Mouse (Mus musculus): ENCODE measurements around the gene Mroh9. TPM values are rescaled to one million over a fixed set of nuclear protein-coding genes. Genes with fewer than 3 reads are reported as not detected.

The Mroh9 gene
- polyA plus RNA-seq, 1 experiment = not detected

DNA sequence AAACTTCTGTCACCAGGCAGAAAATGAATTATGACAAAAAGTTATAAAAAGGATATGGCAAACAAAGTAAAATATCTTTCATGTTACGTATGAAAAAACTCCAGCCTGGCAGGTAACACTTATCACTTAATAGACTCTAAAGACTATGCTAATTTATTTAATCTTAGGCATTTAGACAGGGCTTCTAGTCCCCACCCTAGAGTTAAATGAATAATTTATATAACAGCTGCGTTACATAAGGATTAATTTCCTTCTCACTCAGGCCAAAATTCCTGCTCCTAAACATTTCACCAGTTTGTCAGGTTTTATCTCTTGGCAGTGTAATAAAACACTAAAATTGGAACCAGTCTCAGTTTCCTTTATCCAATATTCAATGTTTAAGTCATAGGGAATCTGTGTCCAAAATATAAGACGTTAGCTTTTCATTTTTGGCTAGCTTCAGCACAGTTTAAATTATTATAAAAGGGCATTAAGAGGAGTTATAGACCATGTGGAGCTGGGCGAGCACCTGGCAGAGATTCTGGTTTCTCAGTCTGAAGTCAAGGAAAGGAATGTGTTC lies 84.1 kb downstream of the Mroh9 start:
- H3K79me2 ChIP-seq (ENCODE audit: control insufficient read depth, insufficient read depth) = no peaks in the 10 kb centered on the region
- TF ChIP-seq CTCF (IDR thresholded peaks at IDR 0.05; ENCODE audit: control insufficient read depth, insufficient read depth, insufficient read length) (no peak), FOSL1 (IDR thresholded peaks at IDR 0.05; ENCODE audit: insufficient read depth, low read length, poor library complexity, severe bottlenecking) (no peak), USF1 (IDR thresholded peaks at IDR 0.05; ENCODE audit: low read depth) (no peak), MYOG (IDR thresholded peaks at IDR 0.05; ENCODE audit: control insufficient read depth, extremely low read depth, insufficient read length) (no peak)
- no peak overlapping the region for H3K4me3 ChIP-seq (ENCODE audit: insufficient read depth, poor library complexity, severe bottlenecking)
- H3ac ChIP-seq (ENCODE audit: control insufficient read depth, insufficient read length, low read depth) = no peak overlapping the region
- H3K27me3 ChIP-seq (ENCODE audit: control insufficient read depth, insufficient read depth, insufficient read length) = peaks cover 2% of the 10 kb centered on the region
- H3K79me3 ChIP-seq (ENCODE audit: low read depth) = no peaks in the 10 kb centered on the region
- no peaks in the 10 kb centered on the region for H3K36me3 ChIP-seq (ENCODE audit: control insufficient read depth, insufficient read depth)

DNA sequence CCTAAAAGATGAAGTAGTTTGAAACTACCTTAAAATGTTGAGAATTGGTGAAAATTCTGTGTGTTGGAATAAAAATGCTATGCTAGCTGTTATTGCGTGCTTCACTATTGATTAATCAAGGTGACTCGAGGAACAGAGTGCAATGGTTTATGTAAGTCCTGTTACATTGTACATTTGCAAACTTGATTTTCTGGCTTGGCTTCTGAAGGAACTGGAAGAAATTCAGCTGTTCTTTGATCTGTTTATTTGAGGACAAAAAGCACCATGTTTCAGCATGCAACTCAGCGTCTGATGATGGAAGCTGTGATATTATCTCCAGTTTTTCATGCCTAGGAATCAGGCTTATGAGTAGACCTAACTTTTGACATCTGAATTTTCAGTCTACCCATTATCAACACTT lies 97.9 kb downstream of the Mroh9 start:
- Histone ChIP-seq H3K4me3 (ENCODE audit: insufficient read depth, poor library complexity, severe bottlenecking) (no peak overlapping the region), H3K79me3 (ENCODE audit: low read depth) (no peaks in the 10 kb centered on the region), H3ac (ENCODE audit: control insufficient read depth, insufficient read length, low read depth) (no peak overlapping the region), H3K79me2 (ENCODE audit: control insufficient read depth, insufficient read depth) (no peaks in the 10 kb centered on the region), H3K36me3 (ENCODE audit: control insufficient read depth, insufficient read depth) (no peaks in the 10 kb centered on the region), H3K27me3 (ENCODE audit: control insufficient read depth, insufficient read depth, insufficient read length) (no peaks in the 10 kb centered on the region)
- TF ChIP-seq CTCF (IDR thresholded peaks at IDR 0.05; ENCODE audit: control insufficient read depth, insufficient read depth, insufficient read length) (no peak), FOSL1 (IDR thresholded peaks at IDR 0.05; ENCODE audit: insufficient read depth, low read length, poor library complexity, severe bottlenecking) (no peak), MYOD1 (IDR thresholded peaks at IDR 0.05; ENCODE audit: control insufficient read depth, insufficient read length, low read depth) (no peak), USF1 (IDR thresholded peaks at IDR 0.05; ENCODE audit: low read depth) (no peak), MAX (IDR thresholded peaks at IDR 0.05) (no peak), CEBPB (IDR thresholded peaks at IDR 0.05; ENCODE audit: low read depth) (no peak)

DNA sequence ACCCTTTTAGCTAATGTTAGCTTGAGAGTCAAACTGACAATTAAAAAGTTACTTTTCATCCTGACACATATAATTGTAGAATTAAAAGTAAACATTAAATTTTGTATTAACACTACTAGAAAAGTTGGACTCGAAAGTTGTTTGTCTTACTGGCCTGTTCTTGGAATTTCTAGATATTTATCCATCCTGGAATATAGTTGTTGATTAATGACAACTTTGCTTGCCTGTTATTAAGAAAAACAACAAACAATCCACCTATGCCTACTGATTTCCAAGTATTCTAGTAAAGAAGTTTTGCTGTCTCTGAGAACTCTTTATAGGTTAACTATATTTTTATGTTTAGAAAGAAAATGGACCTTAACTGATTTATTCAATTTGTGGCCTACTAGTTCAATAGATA lies 98.7 kb downstream of the Mroh9 start:
- Histone ChIP-seq H3K36me3 (ENCODE audit: control insufficient read depth, insufficient read depth) (no peaks in the 10 kb centered on the region), H3K79me2 (ENCODE audit: control insufficient read depth, insufficient read depth) (no peaks in the 10 kb centered on the region), H3ac (ENCODE audit: control insufficient read depth, insufficient read length, low read depth) (no peak overlapping the region), H3K27me3 (ENCODE audit: control insufficient read depth, insufficient read depth, insufficient read length) (no peaks in the 10 kb centered on the region), H3K79me3 (ENCODE audit: low read depth) (no peaks in the 10 kb centered on the region), H3K4me3 (ENCODE audit: insufficient read depth, poor library complexity, severe bottlenecking) (no peak overlapping the region)
- TF ChIP-seq USF1 (IDR thresholded peaks at IDR 0.05; ENCODE audit: low read depth) = no peak

DNA sequence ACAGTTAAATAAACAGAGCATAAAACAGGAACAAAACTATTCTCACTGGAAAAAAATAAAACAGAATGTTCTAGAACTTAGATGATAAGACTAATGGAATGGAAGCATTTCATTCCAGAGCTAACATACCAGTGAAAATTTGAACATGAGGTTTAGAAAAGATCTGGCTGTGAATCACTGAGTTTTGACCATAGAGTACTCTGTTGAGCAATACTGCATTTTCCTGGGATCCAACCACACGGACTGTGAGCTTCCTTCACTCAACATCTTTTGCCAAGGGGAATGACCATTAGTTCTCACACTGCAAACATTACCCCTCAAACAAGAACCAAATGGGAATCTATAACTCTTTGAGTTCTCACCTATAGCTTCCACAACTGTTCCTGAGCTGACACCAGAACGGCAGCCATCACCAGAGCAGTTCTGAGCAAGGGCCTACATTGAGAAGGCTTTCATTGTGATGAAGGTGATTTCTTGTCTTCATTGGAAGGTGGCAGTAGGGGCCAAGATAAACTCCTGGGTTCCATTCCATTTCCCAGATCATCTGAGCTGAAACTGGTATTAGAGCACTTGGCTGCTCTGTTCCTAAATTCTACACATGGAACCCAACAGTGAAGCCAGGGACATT lies 99.2 kb downstream of the Mroh9 start:
- H3ac ChIP-seq (ENCODE audit: control insufficient read depth, insufficient read length, low read depth) = no peak overlapping the region
- no peak for TF ChIP-seq FOSL1 (IDR thresholded peaks at IDR 0.05; ENCODE audit: insufficient read depth, low read length, poor library complexity, severe bottlenecking)
- no peak for TF ChIP-seq MYOG (IDR thresholded peaks at IDR 0.05; ENCODE audit: control insufficient read depth, extremely low read depth, insufficient read length)
- no peak for TF ChIP-seq MAX (IDR thresholded peaks at IDR 0.05)
- no peak for TF ChIP-seq MYOD1 (IDR thresholded peaks at IDR 0.05; ENCODE audit: control insufficient read depth, insufficient read length, low read depth)
- TF ChIP-seq USF1 (IDR thresholded peaks at IDR 0.05; ENCODE audit: low read depth) = no peak
- TF ChIP-seq CEBPB (IDR thresholded peaks at IDR 0.05; ENCODE audit: low read depth) = no peak
- no peak for TF ChIP-seq CTCF (IDR thresholded peaks at IDR 0.05; ENCODE audit: control insufficient read depth, insufficient read depth, insufficient read length)
- H3K4me3 ChIP-seq (ENCODE audit: insufficient read depth, poor library complexity, severe bottlenecking) = no peak overlapping the region
- H3K79me2 ChIP-seq (ENCODE audit: control insufficient read depth, insufficient read depth) = no peaks in the 10 kb centered on the region
- H3K79me3 ChIP-seq (ENCODE audit: low read depth) = no peaks in the 10 kb centered on the region
- no peaks in the 10 kb centered on the region for H3K36me3 ChIP-seq (ENCODE audit: control insufficient read depth, insufficient read depth)
- H3K27me3 ChIP-seq (ENCODE audit: control insufficient read depth, insufficient read depth, insufficient read length) = no peaks in the 10 kb centered on the region

DNA sequence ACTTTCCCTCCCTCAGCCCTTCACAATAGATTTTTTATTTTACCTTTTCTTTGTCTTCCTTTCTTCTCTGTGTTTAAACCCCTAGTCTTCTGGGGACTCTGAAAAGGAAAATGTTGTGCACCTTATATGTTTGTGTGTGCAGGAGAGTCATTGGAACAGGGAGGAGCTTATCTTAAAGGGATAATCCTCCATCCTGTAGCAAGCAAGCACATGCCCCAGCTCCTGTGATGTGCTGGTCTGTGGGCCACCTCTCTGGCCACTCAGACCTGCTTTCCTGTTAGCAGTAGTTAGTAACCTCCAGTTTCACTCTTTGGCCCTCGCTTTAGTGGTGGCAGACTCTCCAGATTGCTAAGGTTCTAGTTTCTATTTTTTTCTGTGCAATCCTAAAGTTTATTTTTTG lies 101.0 kb downstream of the Mroh9 start, which contains the start of gene Fmo3:
Gene Fmo3, minus strand, starts transcription at position 101 of the 400 bp plus-strand sequence.
- no peaks in the 10 kb centered on the region for H3K79me3 ChIP-seq (ENCODE audit: low read depth)
- no peak for TF ChIP-seq MAX (IDR thresholded peaks at IDR 0.05)
- no peak for TF ChIP-seq MYOD1 (IDR thresholded peaks at IDR 0.05; ENCODE audit: control insufficient read depth, insufficient read length, low read depth)
- TF ChIP-seq CEBPB (IDR thresholded peaks at IDR 0.05; ENCODE audit: low read depth) = no peak
- no peak for TF ChIP-seq FOSL1 (IDR thresholded peaks at IDR 0.05; ENCODE audit: insufficient read depth, low read length, poor library complexity, severe bottlenecking)
- no peak for TF ChIP-seq MYOG (IDR thresholded peaks at IDR 0.05; ENCODE audit: control insufficient read depth, extremely low read depth, insufficient read length)
- TF ChIP-seq CTCF (IDR thresholded peaks at IDR 0.05; ENCODE audit: control insufficient read depth, insufficient read depth, insufficient read length) = no peak
- no peak for TF ChIP-seq USF1 (IDR thresholded peaks at IDR 0.05; ENCODE audit: low read depth)
- H3K36me3 ChIP-seq (ENCODE audit: control insufficient read depth, insufficient read depth) = no peaks in the 10 kb centered on the region
- no peak within 1 kb of the TSS for H3K4me3 ChIP-seq (ENCODE audit: insufficient read depth, poor library complexity, severe bottlenecking)
- no peaks in the 10 kb centered on the region for H3K79me2 ChIP-seq (ENCODE audit: control insufficient read depth, insufficient read depth)
- H3ac ChIP-seq (ENCODE audit: control insufficient read depth, insufficient read length, low read depth) = no peak within 1 kb of the TSS
- H3K27me3 ChIP-seq (ENCODE audit: control insufficient read depth, insufficient read depth, insufficient read length) = no peaks in the 10 kb centered on the region

Other genes starting within 250 kb of the Mroh9 start
- 0.27 TPM for gene Fmo1, start 219.1 kb downstream of the Mroh9 start, polyA plus RNA-seq (2012; fragmentation: generic; extraction: Trizol)
- not detected for gene Fmo2, start 186.9 kb downstream of the Mroh9 start, polyA plus RNA-seq (2012; fragmentation: generic; extraction: Trizol)
- gene Fmo6, start 148.2 kb downstream of the Mroh9 start, polyA plus RNA-seq (2012; fragmentation: generic; extraction: Trizol) = not detected
- gene Fmo3, start 101.1 kb downstream of the Mroh9 start, polyA plus RNA-seq (2012; fragmentation: generic; extraction: Trizol) = not detected
- gene Prrx1, start 228.0 kb upstream of the Mroh9 start, polyA plus RNA-seq (2012; fragmentation: generic; extraction: Trizol) = 5.1 TPM

Data from C2C12 (cell line).